Mouse (Mus musculus): ENCODE measurements at regions not wholly inside any gene's neighbourhood (a gene's known extent, or its start where the extent isn't known, plus 50 kb on each side); places are given as distances from the start of the nearest gene placed in this dataset.

DNA sequence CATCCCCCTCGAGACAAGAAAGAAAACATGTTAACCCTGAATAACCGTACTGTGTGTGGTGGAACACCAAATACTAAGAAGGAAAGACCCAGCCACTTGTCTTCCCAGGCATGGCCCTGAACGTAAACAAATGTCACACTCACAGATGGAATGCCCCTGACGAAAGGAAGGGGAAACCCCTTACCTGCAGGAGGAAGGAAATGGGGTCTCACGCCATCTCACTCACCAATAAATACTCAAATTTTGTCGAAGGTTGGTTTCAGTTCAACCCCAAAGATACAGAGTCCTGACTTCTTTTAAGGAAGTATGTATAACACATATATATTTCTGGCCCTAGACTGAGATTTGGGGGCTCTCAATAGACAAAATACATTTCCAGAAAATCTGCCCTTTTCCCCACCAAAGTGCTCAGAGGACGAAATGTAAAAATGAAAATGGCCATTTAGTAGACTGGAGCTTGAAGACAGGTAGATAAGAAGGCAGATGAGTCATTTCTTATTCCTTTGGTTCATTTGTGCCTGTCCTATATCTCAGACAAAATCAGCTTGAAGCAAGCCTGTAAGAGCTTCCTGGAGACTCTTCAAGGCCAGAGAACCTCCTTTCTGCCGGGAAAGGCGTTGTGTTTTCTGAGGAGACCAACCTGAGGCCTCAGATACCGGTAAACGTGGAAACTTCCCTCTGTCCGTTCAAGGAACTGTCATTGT is 114.1 kb downstream of the Cd83 start:
- peaks cover 3% of the 10 kb centered on the region; the same call in 1 of the 2 replicates for H3K4me1 ChIP-seq (ENCODE audit: control insufficient read depth, insufficient read depth, insufficient read length, low read length)
- TF ChIP-seq POLR2A (IDR thresholded peaks at IDR 0.05; ENCODE audit: low read depth, low read length), result no peak
- no peak overlapping the region for H3K4me3 ChIP-seq (ENCODE audit: low read depth, low read length)
- 75% methylated on average over 12 of the region's 12 CpGs for WGBS
- no peaks in the 10 kb centered on the region for H3K36me3 ChIP-seq (ENCODE audit: control insufficient read depth, insufficient read depth, low read length)
- no peaks in the 10 kb centered on the region for H3K27me3 ChIP-seq (ENCODE audit: control insufficient read depth, insufficient read depth, low read length)
- H3K27ac ChIP-seq (ENCODE audit: insufficient read depth, low read depth, low read length), result no peak overlapping the region

- Histone ChIP-seq H3K27ac (ENCODE audit: insufficient read depth, low read depth, low read length) (no peak overlapping the region), H3K27me3 (ENCODE audit: control insufficient read depth, insufficient read depth, low read length) (no peaks in the 10 kb centered on the region), H3K36me3 (ENCODE audit: control insufficient read depth, insufficient read depth, low read length) (no peaks in the 10 kb centered on the region), H3K4me1 (ENCODE audit: control insufficient read depth, insufficient read depth, insufficient read length, low read length) (peaks cover 3% of the 10 kb centered on the region; the same call in 1 of the 2 replicates), H3K4me3 (ENCODE audit: low read depth, low read length) (no peak overlapping the region)
- TF ChIP-seq POLR2A (IDR thresholded peaks at IDR 0.05; ENCODE audit: low read depth, low read length) (no peak), CTCF (IDR thresholded peaks at IDR 0.05; ENCODE audit: extremely low read depth, insufficient read length, insufficient replicate concordance, low read depth, low read length) (no peak)
- 90% methylated on average over 2 of the region's 2 CpGs for WGBS
Observed at GRCm38 (mm10) chr13:43900115-43900514, 115.5 kb downstream of the Cd83 start.

DNA sequence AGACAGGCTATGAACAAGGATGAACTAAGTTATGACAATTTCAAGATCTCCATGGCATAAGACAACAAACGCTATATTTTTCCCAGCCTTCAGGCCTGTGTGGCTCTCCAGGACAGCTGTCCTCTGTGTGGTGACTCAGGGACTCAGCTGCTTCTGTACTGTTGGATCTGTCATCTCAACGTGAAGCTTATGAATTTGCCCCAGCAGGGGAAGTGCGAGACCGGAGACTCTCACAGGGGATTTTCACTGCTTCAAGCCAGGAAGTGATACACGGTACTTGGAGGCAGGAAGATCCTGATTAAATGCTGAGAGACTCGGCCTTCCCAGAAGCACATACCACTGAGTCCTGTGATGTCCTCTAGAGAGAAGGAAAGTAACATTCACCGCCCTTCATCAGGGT is 116.2 kb downstream of the Cd83 start:
- H3K4me1 ChIP-seq (ENCODE audit: control insufficient read depth, insufficient read depth, insufficient read length, low read length), result peaks cover 3% of the 10 kb centered on the region; the same call in 1 of the 2 replicates
- TF ChIP-seq POLR2A (IDR thresholded peaks at IDR 0.05; ENCODE audit: low read depth, low read length) (no peak), CTCF (IDR thresholded peaks at IDR 0.05; ENCODE audit: extremely low read depth, insufficient read length, insufficient replicate concordance, low read depth, low read length) (no peak)
- no peak overlapping the region for H3K4me3 ChIP-seq (ENCODE audit: low read depth, low read length)
- no peaks in the 10 kb centered on the region for H3K27me3 ChIP-seq (ENCODE audit: control insufficient read depth, insufficient read depth, low read length)
- no peak overlapping the region for H3K27ac ChIP-seq (ENCODE audit: insufficient read depth, low read depth, low read length)
- WGBS, result 76% methylated on average over 7 of the region's 7 CpGs
- no peaks in the 10 kb centered on the region for H3K36me3 ChIP-seq (ENCODE audit: control insufficient read depth, insufficient read depth, low read length)

DNA sequence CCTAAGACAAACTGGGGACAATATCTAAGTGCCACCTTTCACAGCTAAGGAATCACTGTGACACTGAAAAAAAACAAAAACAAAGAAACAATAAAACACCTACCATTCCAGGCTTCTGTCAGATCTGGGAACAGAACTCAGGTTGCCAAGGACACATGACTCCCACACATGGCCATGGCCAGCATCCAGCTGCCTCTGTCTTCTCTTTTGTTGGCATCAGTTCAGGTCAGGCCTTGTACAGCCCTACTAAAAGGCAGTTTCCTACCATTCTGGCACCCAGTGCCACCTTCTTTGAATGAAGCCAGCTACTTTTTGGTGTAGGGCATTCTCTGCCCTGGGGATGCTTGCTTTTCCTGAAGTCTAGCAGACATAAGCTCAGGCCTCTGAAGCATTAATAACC is 118.8 kb downstream of the Cd83 start:
- no peaks in the 10 kb centered on the region for H3K36me3 ChIP-seq (ENCODE audit: control insufficient read depth, insufficient read depth, low read length)
- peaks cover 8% of the 10 kb centered on the region; the same call in 1 of the 2 replicates for H3K4me1 ChIP-seq (ENCODE audit: control insufficient read depth, insufficient read depth, insufficient read length, low read length)
- no peak overlapping the region for H3K4me3 ChIP-seq (ENCODE audit: low read depth, low read length)
- no peak overlapping the region for H3K27ac ChIP-seq (ENCODE audit: insufficient read depth, low read depth, low read length)
- TF ChIP-seq CTCF (IDR thresholded peaks at IDR 0.05; ENCODE audit: extremely low read depth, insufficient read length, insufficient replicate concordance, low read depth, low read length) (no peak), POLR2A (IDR thresholded peaks at IDR 0.05; ENCODE audit: low read depth, low read length) (no peak)
- H3K27me3 ChIP-seq (ENCODE audit: control insufficient read depth, insufficient read depth, low read length), result no peaks in the 10 kb centered on the region

DNA sequence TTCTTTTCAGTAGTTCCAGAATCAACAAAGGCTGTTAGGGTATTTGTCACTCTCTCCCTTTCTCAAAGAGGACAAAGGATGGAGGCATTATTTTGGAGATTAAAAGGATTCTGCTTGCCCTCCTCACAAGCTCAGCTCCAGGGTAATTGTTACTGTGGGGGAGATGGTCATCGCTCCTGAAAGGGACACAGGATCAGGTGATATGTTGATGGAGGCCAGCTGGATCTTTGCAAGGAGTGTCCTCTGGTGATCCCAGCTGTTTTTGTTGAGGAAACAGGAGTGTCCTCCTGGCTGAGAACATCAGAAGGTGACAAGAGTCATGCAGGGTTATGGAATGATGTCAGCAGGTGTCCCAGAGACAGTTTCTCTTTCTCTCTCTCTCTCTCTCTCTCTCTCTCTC is 119.7 kb downstream of the Cd83 start:
- Histone ChIP-seq H3K4me3 (ENCODE audit: low read depth, low read length) (no peak overlapping the region), H3K36me3 (ENCODE audit: control insufficient read depth, insufficient read depth, low read length) (no peaks in the 10 kb centered on the region), H3K4me1 (ENCODE audit: control insufficient read depth, insufficient read depth, insufficient read length, low read length) (peaks cover 13% of the 10 kb centered on the region), H3K27me3 (ENCODE audit: control insufficient read depth, insufficient read depth, low read length) (no peaks in the 10 kb centered on the region), H3K27ac (ENCODE audit: insufficient read depth, low read depth, low read length) (no peak overlapping the region)
- TF ChIP-seq CTCF (IDR thresholded peaks at IDR 0.05; ENCODE audit: extremely low read depth, insufficient read length, insufficient replicate concordance, low read depth, low read length) (no peak), POLR2A (IDR thresholded peaks at IDR 0.05; ENCODE audit: low read depth, low read length) (no peak)
- WGBS, result 93% methylated on average over 1 of the region's 1 CpGs

- TF ChIP-seq POLR2A (IDR thresholded peaks at IDR 0.05; ENCODE audit: low read depth, low read length) (no peak), CTCF (IDR thresholded peaks at IDR 0.05; ENCODE audit: extremely low read depth, insufficient read length, insufficient replicate concordance, low read depth, low read length) (no peak)
- H3K27ac ChIP-seq (ENCODE audit: insufficient read depth, low read depth, low read length), result no peak overlapping the region
- no peak overlapping the region for H3K4me3 ChIP-seq (ENCODE audit: low read depth, low read length)
- H3K36me3 ChIP-seq (ENCODE audit: control insufficient read depth, insufficient read depth, low read length), result no peaks in the 10 kb centered on the region
- H3K4me1 ChIP-seq (ENCODE audit: control insufficient read depth, insufficient read depth, insufficient read length, low read length), result peaks cover 13% of the 10 kb centered on the region
- 89% methylated on average over 7 of the region's 7 CpGs for WGBS
- no peaks in the 10 kb centered on the region for H3K27me3 ChIP-seq (ENCODE audit: control insufficient read depth, insufficient read depth, low read length)
Observed at GRCm38 (mm10) chr13:43906241-43906640, 121.7 kb downstream of the Cd83 start.

- 48% methylated on average over 8 of the region's 8 CpGs for WGBS
- Histone ChIP-seq H3K4me3 (ENCODE audit: low read depth, low read length) (no peak overlapping the region), H3K4me1 (ENCODE audit: control insufficient read depth, insufficient read depth, insufficient read length, low read length) (peaks cover 13% of the 10 kb centered on the region), H3K27me3 (ENCODE audit: control insufficient read depth, insufficient read depth, low read length) (no peaks in the 10 kb centered on the region), H3K36me3 (ENCODE audit: control insufficient read depth, insufficient read depth, low read length) (no peaks in the 10 kb centered on the region), H3K27ac (ENCODE audit: insufficient read depth, low read depth, low read length) (no peak overlapping the region)
- TF ChIP-seq CTCF (IDR thresholded peaks at IDR 0.05; ENCODE audit: extremely low read depth, insufficient read length, insufficient replicate concordance, low read depth, low read length) (no peak), POLR2A (IDR thresholded peaks at IDR 0.05; ENCODE audit: low read depth, low read length) (no peak)
Observed at GRCm38 (mm10) chr13:43907425-43907824, 122.8 kb downstream of the Cd83 start.

All from small intestine, adult 2 months (tissue).